Mouse (Mus musculus): ENCODE measurements around the gene Gm11168.
"Not testable (repeated sequence)": the region's sequence is repeated elsewhere in the genome, so short reads cannot be mapped to it uniquely, and the experiment has no call there.

Gene Gm11168

GRCm38 (mm10) chr9:3024912-3025467 lies 21.8 kb downstream of the Gm11168 start, which contains the start of gene Gm10717:
Gm10717 (plus strand) TSS chr9:3025417.
- ATAC-seq (ENCODE audit: insufficient number of reproducible peaks, low FRiP score, low TSS enrichment) = not testable (repeated sequence)

- not testable (repeated sequence) for ATAC-seq (ENCODE audit: insufficient number of reproducible peaks, low FRiP score, low TSS enrichment)
Observed at GRCm38 (mm10) chr9:3025653-3026052, 22.5 kb downstream of the Gm11168 start.

GRCm38 (mm10) chr9:3026136-3026535 lies 23.0 kb downstream of the Gm11168 start:
- not testable (repeated sequence) for ATAC-seq (ENCODE audit: insufficient number of reproducible peaks, low FRiP score, low TSS enrichment)

- ATAC-seq (ENCODE audit: insufficient number of reproducible peaks, low FRiP score, low TSS enrichment) = not testable (repeated sequence)
Observed at GRCm38 (mm10) chr9:3026741-3027140, 23.6 kb downstream of the Gm11168 start.

DNA sequence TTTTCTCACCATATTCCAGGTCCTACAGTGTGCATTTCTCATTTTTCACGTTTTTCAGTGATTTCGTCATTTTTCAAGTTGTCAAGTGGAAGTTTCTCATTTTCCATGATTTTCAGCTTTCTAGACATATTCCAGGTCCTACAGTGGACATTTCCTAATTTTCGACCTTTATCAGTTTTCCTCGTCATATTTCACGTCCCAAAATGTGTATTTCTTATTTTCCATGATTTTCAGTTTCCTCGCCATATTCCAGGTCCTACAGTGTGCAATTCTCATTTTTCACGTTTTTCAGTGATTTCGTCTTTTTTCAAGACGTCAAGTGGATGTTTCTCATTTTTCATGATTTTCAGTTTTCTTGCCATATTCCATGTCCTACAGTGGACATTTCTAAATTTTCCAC lies 24.1 kb downstream of the Gm11168 start:
- ATAC-seq (ENCODE audit: insufficient number of reproducible peaks, low FRiP score, low TSS enrichment) = not testable (repeated sequence)

GRCm38 (mm10) chr9:3029276-3030000 lies 26.3 kb downstream of the Gm11168 start:
- ATAC-seq (ENCODE audit: insufficient number of reproducible peaks, low FRiP score, low TSS enrichment) = not testable (repeated sequence)

GRCm38 (mm10) chr9:3030677-3031318 lies 27.7 kb downstream of the Gm11168 start:
- ATAC-seq (ENCODE audit: insufficient number of reproducible peaks, low FRiP score, low TSS enrichment) = not testable (repeated sequence)

- ATAC-seq (ENCODE audit: insufficient number of reproducible peaks, low FRiP score, low TSS enrichment) = not testable (repeated sequence)
Observed at GRCm38 (mm10) chr9:3034299-3034698, 31.2 kb downstream of the Gm11168 start, which contains the start of gene Gm17535. Gm17535 (plus strand) TSS chr9:3034599.

DNA sequence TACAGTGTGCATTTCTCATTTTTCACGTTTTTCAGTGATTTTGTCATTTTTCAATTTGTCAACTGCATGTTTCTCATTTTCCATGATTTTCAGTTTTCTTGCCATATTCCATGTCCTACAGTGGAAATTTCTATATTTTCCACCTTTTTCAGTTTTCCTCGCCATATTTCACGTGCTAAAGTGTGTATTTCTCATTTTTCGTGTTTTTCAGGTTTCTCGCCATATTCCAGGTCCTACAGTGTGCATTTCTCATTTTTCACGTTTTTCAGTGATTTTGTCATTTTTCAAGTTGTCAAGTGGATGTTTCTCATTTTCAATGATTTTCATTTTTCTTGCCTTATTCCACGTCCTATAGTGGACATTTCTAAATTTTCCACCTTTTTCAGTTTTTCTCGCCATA lies 33.4 kb downstream of the Gm11168 start, which contains the start of gene Gm10715:
Gene Gm10715, plus strand, starts transcription at position 301 of the 400 bp plus-strand sequence.
- ATAC-seq (ENCODE audit: insufficient number of reproducible peaks, low FRiP score, low TSS enrichment) = not testable (repeated sequence)

DNA sequence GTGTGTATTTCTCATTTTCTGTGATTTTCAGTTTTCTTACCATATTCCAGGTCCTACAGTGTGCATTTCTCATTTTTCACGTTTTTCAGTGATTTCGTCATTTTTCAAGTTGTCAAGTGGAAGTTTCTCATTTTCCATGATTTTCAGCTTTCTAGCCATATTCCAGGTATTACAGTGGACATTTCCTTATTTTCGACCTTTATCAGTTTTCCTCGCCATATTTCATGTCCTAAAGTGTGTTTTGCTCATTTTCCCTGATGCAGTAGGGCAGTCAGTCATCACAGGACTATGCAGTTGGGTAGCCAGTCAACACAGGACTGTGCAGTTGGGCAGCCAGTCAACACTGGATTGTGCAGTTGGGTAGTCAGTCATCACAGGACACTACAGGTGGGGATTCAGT lies 35.0 kb downstream of the Gm11168 start:
- not testable (repeated sequence) for ATAC-seq (ENCODE audit: insufficient number of reproducible peaks, low FRiP score, low TSS enrichment)
